Mouse (Mus musculus): ENCODE data around the gene Efhd2. TPM values are rescaled to one million over a fixed set of nuclear protein-coding genes. Genes with fewer than 3 reads are reported as not detected.
A peak's percentile ranks its signal among the peaks of the same experiment; 100 is the strongest.

Efhd2 gene
- polyA plus RNA-seq, 1 experiment from 2014 or later = 78.6 TPM

DNA sequence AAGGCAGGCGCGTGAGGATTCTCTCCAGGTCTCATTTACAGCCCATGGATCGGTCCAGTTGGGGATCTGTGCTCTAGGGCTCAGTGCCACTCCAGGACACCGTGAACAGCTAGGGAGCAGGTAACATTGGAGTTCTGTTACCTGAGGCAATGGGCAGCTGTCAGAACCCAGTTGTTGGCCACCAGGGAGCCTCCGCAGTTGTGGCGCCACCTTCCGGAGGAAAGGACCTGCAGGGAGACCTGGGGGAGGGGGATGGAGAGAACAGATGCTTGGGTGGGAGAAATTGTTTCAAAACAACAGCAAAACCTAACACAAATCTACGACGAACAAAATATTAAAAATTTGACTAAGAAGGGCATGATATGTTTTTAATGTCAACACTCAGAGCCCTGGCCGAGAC, 52.6 kb downstream of the Efhd2 start:
- Histone ChIP-seq H3K27ac (ENCODE audit: low read depth, low read length) (no peak overlapping the region), H3K4me2 (ENCODE audit: low read length) (no peak overlapping the region), H3K9ac (ENCODE audit: low read depth, low read length) (no peak overlapping the region), H3K27me3 (replicated peaks; ENCODE audit: control insufficient read depth, insufficient read depth, low read length) (no peaks in the 10 kb centered on the region), H3K9me3 (ENCODE audit: control insufficient read depth, low read length) (no peaks in the 10 kb centered on the region), H3K4me3 (ENCODE audit: low read length) (no peak overlapping the region), H3K4me1 (ENCODE audit: control insufficient read depth, insufficient read depth, low read depth, low read length) (no peaks in the 10 kb centered on the region), H3K36me3 (ENCODE audit: control insufficient read depth, insufficient read depth, low read length) (no peaks in the 10 kb centered on the region)
- ATAC-seq = no peak
- 78% methylated on average over 10 of the region's 10 CpGs for WGBS

DNA sequence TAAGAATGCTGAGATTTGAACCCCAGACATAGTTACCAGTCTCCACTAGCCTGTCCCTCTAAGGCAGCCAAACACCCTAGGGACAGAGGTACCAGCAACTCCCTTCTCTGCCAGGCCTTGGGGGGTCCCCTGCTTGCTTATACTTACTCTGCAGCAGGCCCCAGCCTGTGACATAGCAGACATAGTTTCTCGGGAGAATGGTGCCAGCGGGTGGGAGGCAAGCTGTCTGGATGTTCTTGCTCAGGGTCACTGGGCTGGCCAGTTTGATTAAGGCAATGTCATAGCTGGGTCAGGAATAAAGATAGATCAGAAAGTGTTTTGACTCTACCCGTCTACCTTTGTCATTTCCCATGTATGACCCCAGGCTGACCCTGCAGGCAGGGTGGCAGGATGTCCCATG, 53.5 kb downstream of the Efhd2 start:
- H3K27me3 ChIP-seq (replicated peaks; ENCODE audit: control insufficient read depth, insufficient read depth, low read length) = no peaks in the 10 kb centered on the region
- no peak overlapping the region for H3K27ac ChIP-seq (ENCODE audit: low read depth, low read length)
- H3K4me2 ChIP-seq (ENCODE audit: low read length) = no peak overlapping the region
- no peaks in the 10 kb centered on the region for H3K9me3 ChIP-seq (ENCODE audit: control insufficient read depth, low read length)
- WGBS = 74% methylated on average over 3 of the region's 3 CpGs
- H3K9ac ChIP-seq (ENCODE audit: low read depth, low read length) = no peak overlapping the region
- no peak for ATAC-seq
- no peaks in the 10 kb centered on the region for H3K36me3 ChIP-seq (ENCODE audit: control insufficient read depth, insufficient read depth, low read length)
- H3K4me3 ChIP-seq (ENCODE audit: low read length) = no peak overlapping the region
- H3K4me1 ChIP-seq (ENCODE audit: control insufficient read depth, insufficient read depth, low read depth, low read length) = no peaks in the 10 kb centered on the region

DNA sequence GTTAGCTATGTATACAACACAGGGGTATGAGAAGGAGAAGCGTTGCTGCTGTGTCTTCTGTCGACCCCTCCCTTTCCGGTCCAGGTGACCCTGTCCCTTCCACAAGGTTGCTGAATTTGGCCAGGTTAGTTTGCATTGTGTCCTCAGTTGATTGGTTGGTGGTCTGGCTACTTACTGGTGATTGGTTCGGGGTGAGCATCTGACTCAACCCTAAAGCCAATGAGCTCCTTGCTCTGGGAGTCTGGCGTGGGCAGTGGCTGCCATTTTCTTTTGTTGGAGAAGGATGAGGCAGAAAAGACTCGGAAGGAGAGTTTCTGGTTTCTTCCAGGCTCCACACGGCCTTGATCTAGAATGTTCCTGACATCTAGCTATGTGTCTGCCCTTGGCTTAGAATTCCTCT, 55.4 kb downstream of the Efhd2 start:
- Histone ChIP-seq H3K9me3 (ENCODE audit: control insufficient read depth, low read length) (no peaks in the 10 kb centered on the region), H3K4me2 (ENCODE audit: low read length) (no peak overlapping the region), H3K27ac (ENCODE audit: low read depth, low read length) (no peak overlapping the region), H3K27me3 (replicated peaks; ENCODE audit: control insufficient read depth, insufficient read depth, low read length) (no peaks in the 10 kb centered on the region), H3K4me1 (ENCODE audit: control insufficient read depth, insufficient read depth, low read depth, low read length) (no peaks in the 10 kb centered on the region), H3K36me3 (ENCODE audit: control insufficient read depth, insufficient read depth, low read length) (no peaks in the 10 kb centered on the region; the same call in 1 of the 2 replicates), H3K4me3 (ENCODE audit: low read length) (no peak overlapping the region), H3K9ac (ENCODE audit: low read depth, low read length) (no peak overlapping the region)
- WGBS = 88% methylated on average over 7 of the region's 7 CpGs
- ATAC-seq = no peak

DNA sequence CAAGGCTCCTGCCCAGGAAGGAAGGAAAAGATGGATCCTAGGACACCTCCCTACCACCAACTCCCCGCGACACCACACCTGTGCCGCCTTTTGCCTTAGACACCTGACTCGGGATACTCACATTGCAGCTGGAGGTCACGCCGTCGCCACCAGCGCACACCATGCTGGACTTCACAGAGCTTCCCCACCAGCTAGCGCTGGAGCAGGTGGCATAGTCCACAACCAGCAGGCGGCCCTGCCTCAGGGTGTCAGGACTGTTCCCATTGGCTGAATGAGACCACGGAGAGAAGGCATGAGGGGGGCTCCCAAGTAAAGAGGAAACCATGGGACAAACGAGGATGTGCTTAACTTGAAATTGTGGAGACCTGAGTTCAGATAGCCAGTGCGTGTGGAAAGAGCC, 55.9 kb downstream of the Efhd2 start:
- Histone ChIP-seq H3K27ac (ENCODE audit: low read depth, low read length) (no peak overlapping the region), H3K4me1 (ENCODE audit: control insufficient read depth, insufficient read depth, low read depth, low read length) (no peaks in the 10 kb centered on the region), H3K9me3 (ENCODE audit: control insufficient read depth, low read length) (no peaks in the 10 kb centered on the region), H3K4me2 (ENCODE audit: low read length) (no peak overlapping the region), H3K36me3 (ENCODE audit: control insufficient read depth, insufficient read depth, low read length) (peaks cover 3% of the 10 kb centered on the region; the same call in 1 of the 2 replicates), H3K4me3 (ENCODE audit: low read length) (no peak overlapping the region), H3K9ac (ENCODE audit: low read depth, low read length) (no peak overlapping the region), H3K27me3 (replicated peaks; ENCODE audit: control insufficient read depth, insufficient read depth, low read length) (no peaks in the 10 kb centered on the region)
- WGBS = 91% methylated on average over 13 of the region's 13 CpGs
- ATAC-seq = no peak

DNA sequence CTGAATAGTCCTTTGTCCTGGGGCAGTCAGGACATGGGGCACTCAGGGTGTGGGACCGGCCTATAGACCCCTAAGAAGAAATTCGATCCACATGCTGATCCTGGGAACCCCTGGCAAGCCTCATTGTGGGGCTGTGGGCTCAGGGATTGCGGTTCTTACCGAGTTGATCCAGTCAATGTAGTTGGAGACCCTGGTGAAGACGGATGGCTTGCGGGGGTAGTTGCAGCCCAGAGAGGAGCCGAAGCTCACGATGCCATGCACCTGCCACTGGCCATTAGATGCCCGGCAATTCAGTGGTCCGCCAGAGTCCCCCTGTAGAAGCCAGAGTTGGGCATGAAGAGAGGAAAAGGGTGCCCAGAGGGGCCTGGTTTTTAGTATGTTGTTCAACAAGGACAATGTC, 57.0 kb downstream of the Efhd2 start:
- Histone ChIP-seq H3K9ac (ENCODE audit: low read depth, low read length) (no peak overlapping the region), H3K27ac (ENCODE audit: low read depth, low read length) (no peak overlapping the region)
- no peak for ATAC-seq

DNA sequence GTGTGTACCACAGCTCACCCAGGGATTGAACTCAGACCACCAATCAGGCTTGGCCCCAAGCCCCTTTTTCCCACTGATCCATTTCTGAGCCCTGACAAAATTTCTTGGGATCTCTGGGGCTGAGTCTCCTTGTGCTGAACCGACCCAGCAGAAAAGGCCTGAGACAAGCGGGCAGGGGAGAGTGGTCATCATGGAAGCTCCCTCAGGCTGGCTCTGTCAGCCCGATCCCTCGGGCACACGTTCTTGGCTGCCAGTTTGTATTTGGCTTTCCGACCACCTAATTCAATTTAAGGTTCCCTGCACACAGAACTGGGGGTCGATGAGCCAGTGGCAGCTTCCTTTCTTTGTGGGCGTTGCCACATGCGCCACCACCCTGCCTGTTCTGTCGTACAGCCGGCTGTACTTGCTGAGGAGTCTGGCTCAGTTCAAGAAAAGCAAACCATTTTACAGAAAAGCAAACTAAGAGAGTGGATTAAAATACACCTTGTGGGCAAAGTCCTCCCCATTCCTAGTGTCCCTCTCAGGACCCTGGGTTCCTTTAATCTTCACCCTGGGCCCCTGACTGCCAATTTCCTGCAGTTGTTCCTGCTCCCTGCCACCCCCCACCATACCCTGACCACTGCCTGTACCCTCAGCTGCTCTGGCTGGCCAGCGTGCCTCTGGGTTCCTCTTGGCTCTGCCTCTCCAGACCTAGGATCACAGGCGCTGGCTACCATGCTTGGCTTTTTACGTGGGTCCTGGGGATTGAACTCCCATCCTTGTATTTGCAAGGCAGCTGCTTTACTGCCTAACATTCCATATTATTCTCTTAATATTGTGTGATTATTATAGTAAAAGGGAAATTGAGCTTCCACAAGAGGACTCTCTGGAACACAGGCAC, 57.7 kb downstream of the Efhd2 start:
- Histone ChIP-seq H3K36me3 (ENCODE audit: control insufficient read depth, insufficient read depth, low read length) (peaks cover 17% of the 10 kb centered on the region), H3K27me3 (replicated peaks; ENCODE audit: control insufficient read depth, insufficient read depth, low read length) (no peaks in the 10 kb centered on the region), H3K9ac (ENCODE audit: low read depth, low read length) (no peak overlapping the region), H3K9me3 (ENCODE audit: control insufficient read depth, low read length) (no peaks in the 10 kb centered on the region), H3K27ac (ENCODE audit: low read depth, low read length) (no peak overlapping the region), H3K4me1 (ENCODE audit: control insufficient read depth, insufficient read depth, low read depth, low read length) (no peaks in the 10 kb centered on the region), H3K4me2 (ENCODE audit: low read length) (no peak overlapping the region), H3K4me3 (ENCODE audit: low read length) (no peak overlapping the region)
- ATAC-seq = no peak
- WGBS = 55% methylated on average over 14 of the region's 14 CpGs

More for the DNA sequence above, 57.0 kb downstream of the Efhd2 start:
- H3K4me3 ChIP-seq (ENCODE audit: low read length) = no peak overlapping the region
- no peak overlapping the region for H3K4me2 ChIP-seq (ENCODE audit: low read length)
- 62% methylated on average over 10 of the region's 10 CpGs for WGBS
- no peaks in the 10 kb centered on the region for H3K4me1 ChIP-seq (ENCODE audit: control insufficient read depth, insufficient read depth, low read depth, low read length)
- no peaks in the 10 kb centered on the region for H3K9me3 ChIP-seq (ENCODE audit: control insufficient read depth, low read length)
- no peaks in the 10 kb centered on the region for H3K27me3 ChIP-seq (replicated peaks; ENCODE audit: control insufficient read depth, insufficient read depth, low read length)
- H3K36me3 ChIP-seq (ENCODE audit: control insufficient read depth, insufficient read depth, low read length) = peaks cover 12% of the 10 kb centered on the region

DNA sequence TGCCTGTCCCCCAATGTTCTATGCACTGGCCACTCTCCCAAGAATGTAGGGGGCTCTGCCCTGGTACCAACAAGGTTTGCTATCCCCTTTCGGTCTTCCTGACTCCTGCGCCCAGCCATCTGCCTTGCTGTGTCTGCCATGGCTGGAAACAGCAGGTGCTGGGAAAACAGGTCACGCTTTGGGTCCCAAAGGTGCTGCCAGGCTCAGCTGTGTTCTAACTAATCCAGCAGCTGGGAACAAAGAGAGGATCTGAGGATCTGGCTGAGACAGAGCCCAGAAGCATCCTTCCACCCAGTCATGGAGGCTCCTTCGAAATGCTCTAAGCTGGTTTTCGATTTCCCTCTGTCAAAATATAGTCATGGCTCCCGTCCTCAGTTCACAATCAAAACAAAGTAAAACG, 58.5 kb downstream of the Efhd2 start:
- WGBS = 81% methylated on average over 7 of the region's 7 CpGs
- 0 out of 2 replicates have a peak, but pooled peaks have one; percentile 52 for ATAC-seq

DNA sequence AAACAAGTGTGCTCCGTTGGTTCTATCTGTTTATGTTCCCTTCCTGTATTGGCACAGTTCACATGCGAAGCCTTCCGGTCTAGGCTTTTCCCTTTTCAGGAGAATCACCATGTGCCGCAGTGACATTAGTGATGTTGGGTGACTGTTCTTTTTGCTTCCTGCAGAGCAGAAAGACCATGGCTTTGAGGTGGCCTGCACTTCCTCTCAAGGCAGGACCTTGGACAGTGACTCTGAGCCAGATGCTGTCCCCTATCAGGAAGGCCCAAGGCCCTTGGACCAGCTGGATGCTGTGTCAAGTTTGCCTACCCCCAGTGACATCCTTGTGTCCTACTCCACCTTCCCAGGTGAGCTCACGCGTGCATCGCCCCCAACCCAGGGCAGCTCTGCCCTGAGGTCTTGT, 63.3 kb downstream of the Efhd2 start:
- Histone ChIP-seq H3K27ac (ENCODE audit: low read depth, low read length) (no peak overlapping the region), H3K27me3 (replicated peaks; ENCODE audit: control insufficient read depth, insufficient read depth, low read length) (no peaks in the 10 kb centered on the region), H3K4me3 (ENCODE audit: low read length) (no peak overlapping the region), H3K4me1 (ENCODE audit: control insufficient read depth, insufficient read depth, low read depth, low read length) (no peaks in the 10 kb centered on the region), H3K9me3 (ENCODE audit: control insufficient read depth, low read length) (no peaks in the 10 kb centered on the region), H3K36me3 (ENCODE audit: control insufficient read depth, insufficient read depth, low read length) (peaks cover 46% of the 10 kb centered on the region), H3K4me2 (ENCODE audit: low read length) (no peak overlapping the region), H3K9ac (ENCODE audit: low read depth, low read length) (no peak overlapping the region)
- no peak for ATAC-seq
- 96% methylated on average over 7 of the region's 7 CpGs for WGBS

More for the DNA sequence above, 58.5 kb downstream of the Efhd2 start:
- no peaks in the 10 kb centered on the region for H3K27me3 ChIP-seq (replicated peaks; ENCODE audit: control insufficient read depth, insufficient read depth, low read length)
- H3K4me3 ChIP-seq (ENCODE audit: low read length) = no peak overlapping the region
- H3K27ac ChIP-seq (ENCODE audit: low read depth, low read length) = no peak overlapping the region
- peaks cover 24% of the 10 kb centered on the region for H3K36me3 ChIP-seq (ENCODE audit: control insufficient read depth, insufficient read depth, low read length)
- H3K9ac ChIP-seq (ENCODE audit: low read depth, low read length) = no peak overlapping the region
- H3K4me2 ChIP-seq (ENCODE audit: low read length) = no peak overlapping the region
- H3K9me3 ChIP-seq (ENCODE audit: control insufficient read depth, low read length) = no peaks in the 10 kb centered on the region
- no peaks in the 10 kb centered on the region for H3K4me1 ChIP-seq (ENCODE audit: control insufficient read depth, insufficient read depth, low read depth, low read length)

DNA sequence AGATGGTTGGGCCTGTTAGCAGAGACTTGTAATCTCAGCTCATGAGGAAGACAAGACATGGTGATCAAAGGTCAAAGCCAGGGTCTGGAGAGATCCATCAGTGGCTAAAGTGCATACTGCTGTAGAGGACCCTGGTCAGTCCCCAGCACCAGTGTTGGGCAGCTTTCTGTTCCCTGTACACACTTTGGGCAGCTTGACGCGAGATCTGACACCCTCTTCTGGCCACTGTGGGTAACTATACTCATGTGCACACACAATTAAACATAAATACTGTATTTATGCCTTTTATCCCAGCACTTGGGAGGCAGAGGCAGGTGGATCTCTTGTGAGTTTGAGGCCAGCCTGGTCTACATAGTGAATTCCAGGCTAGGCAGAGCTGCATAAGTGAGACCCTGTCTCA, 63.7 kb downstream of the Efhd2 start:
- H3K27me3 ChIP-seq (replicated peaks; ENCODE audit: control insufficient read depth, insufficient read depth, low read length) = no peaks in the 10 kb centered on the region
- H3K4me3 ChIP-seq (ENCODE audit: low read length) = no peak overlapping the region
- no peaks in the 10 kb centered on the region for H3K4me1 ChIP-seq (ENCODE audit: control insufficient read depth, insufficient read depth, low read depth, low read length)
- no peak for ATAC-seq
- H3K9me3 ChIP-seq (ENCODE audit: control insufficient read depth, low read length) = no peaks in the 10 kb centered on the region
- no peak overlapping the region for H3K9ac ChIP-seq (ENCODE audit: low read depth, low read length)
- no peak overlapping the region for H3K4me2 ChIP-seq (ENCODE audit: low read length)
- WGBS = 100% methylated on average over 2 of the region's 2 CpGs
- peaks cover 50% of the 10 kb centered on the region for H3K36me3 ChIP-seq (ENCODE audit: control insufficient read depth, insufficient read depth, low read length)
- no peak overlapping the region for H3K27ac ChIP-seq (ENCODE audit: low read depth, low read length)
